Mouse (Mus musculus): ENCODE results near the gene Tom1l2. TPM values are rescaled to one million over a fixed set of nuclear protein-coding genes. Genes with fewer than 3 reads are reported as not detected.

Tom1l2 gene
- polyA plus RNA-seq, 1 experiment from 2014 or later: 71.4 TPM

DNA sequence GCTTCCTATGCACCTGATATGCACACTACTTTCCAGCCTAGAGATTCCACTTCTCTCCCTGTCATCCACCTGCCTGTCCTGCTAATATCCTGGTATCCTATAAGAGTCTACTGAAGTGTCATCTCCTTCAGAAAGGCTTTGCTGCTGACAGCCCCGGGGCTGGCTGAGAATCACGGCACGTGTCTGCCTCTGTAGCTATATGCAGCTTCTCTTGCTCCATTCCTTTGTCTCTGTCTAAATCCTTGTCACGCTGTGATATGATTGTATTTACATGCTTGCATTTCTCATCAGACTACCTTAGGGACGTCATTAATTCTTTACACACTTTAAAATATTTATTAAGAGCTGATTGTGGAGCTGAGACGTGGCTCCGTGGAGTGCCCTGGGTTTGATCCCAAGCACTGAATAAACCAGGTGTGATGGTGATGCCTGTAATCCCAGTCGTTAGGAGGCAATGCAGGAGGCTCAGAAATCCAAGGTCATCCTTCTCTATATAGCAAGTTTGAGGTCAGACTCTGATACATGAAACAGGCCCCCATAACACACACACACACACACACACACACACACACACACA, 75.5 kb downstream of the Tom1l2 start:
- WGBS: 59% methylated on average over 8 of the region's 8 CpGs
- H3K27me3 ChIP-seq: no peaks in the 10 kb centered on the region
- H3K36me3 ChIP-seq: 0 out of 2 replicates have a peak, but pooled peaks cover 2% of the 10 kb centered on the region
- peak overlapping the region; percentile 69 for H3K27ac ChIP-seq (replicated peaks)
- no peak overlapping the region for H3K4me2 ChIP-seq
- peaks cover 48% of the 10 kb centered on the region for H3K4me1 ChIP-seq (replicated peaks)
- H3K4me3 ChIP-seq: no peak overlapping the region
- no peak for ATAC-seq (ENCODE audit: low FRiP score, low read depth)
- no peak overlapping the region for H3K9ac ChIP-seq
- H3K9me3 ChIP-seq: no peaks in the 10 kb centered on the region

DNA sequence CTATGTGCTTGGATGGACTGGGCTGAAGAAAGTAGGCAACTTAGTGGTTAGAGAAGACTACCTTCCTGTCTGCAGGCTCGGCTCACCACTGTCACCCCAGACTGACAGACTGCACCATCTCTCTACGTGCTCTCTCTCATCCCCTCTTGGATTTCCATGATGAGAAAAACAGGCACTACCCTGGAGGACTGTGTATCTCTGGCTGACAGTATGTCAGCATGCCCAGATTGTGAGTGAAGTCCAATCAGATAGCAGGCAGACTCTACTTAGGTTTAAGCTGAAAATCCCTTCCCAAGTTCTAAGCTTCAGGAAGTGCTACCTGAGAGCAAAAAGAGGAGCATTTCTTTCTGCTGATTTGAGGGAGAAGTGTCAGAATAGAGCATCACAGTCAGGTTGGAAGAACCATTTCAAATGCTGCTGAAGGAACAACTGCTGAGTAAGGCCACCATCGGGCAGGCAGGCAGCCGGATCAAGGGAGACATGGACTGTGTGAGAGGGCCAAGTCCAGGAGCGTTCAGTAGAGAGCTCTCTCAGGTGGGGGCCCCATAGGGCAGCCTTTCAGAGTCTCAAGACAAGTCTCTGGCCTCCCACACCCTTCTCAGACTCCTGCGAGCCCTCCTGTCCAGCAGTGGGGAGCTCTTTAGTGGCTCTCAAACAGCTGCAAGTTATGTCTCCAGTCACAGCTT, 76.2 kb downstream of the Tom1l2 start:
- H3K27ac ChIP-seq (replicated peaks): peak overlapping the region; percentile 69
- 75% methylated on average over 6 of the region's 6 CpGs for WGBS
- no peak for ATAC-seq (ENCODE audit: low FRiP score, low read depth)
- H3K9me3 ChIP-seq: no peaks in the 10 kb centered on the region
- H3K36me3 ChIP-seq: 0 out of 2 replicates have a peak, but pooled peaks cover 2% of the 10 kb centered on the region
- H3K4me1 ChIP-seq (replicated peaks): peaks cover 48% of the 10 kb centered on the region
- H3K27me3 ChIP-seq: no peaks in the 10 kb centered on the region
- no peak overlapping the region for H3K4me3 ChIP-seq
- no peak overlapping the region for H3K9ac ChIP-seq
- no peak overlapping the region for H3K4me2 ChIP-seq

GRCm38 (mm10) chr11:60273273-60273805, 79.4 kb downstream of the Tom1l2 start:
- H3K27ac ChIP-seq (replicated peaks): peak overlapping the region; percentile 71
- 47% methylated on average over 5 of the region's 5 CpGs for WGBS
- H3K4me2 ChIP-seq: no peak overlapping the region
- ATAC-seq (ENCODE audit: low FRiP score, low read depth): no peak
- H3K9me3 ChIP-seq: no peaks in the 10 kb centered on the region
- no peak overlapping the region for H3K4me3 ChIP-seq
- H3K36me3 ChIP-seq: 0 out of 2 replicates have a peak, but pooled peaks cover 7% of the 10 kb centered on the region
- no peaks in the 10 kb centered on the region for H3K27me3 ChIP-seq
- H3K9ac ChIP-seq: no peak overlapping the region
- peaks cover 32% of the 10 kb centered on the region for H3K4me1 ChIP-seq (replicated peaks)

GRCm38 (mm10) chr11:60268563-60268962, 84.1 kb downstream of the Tom1l2 start:
- no peak overlapping the region for H3K4me2 ChIP-seq
- H3K4me1 ChIP-seq (replicated peaks): peaks cover 17% of the 10 kb centered on the region
- H3K36me3 ChIP-seq: 0 out of 2 replicates have a peak, but pooled peaks cover 5% of the 10 kb centered on the region
- no peak for ATAC-seq (ENCODE audit: low FRiP score, low read depth)
- no peak overlapping the region for H3K4me3 ChIP-seq
- no peaks in the 10 kb centered on the region for H3K9me3 ChIP-seq
- no peaks in the 10 kb centered on the region for H3K27me3 ChIP-seq
- H3K9ac ChIP-seq: no peak overlapping the region
- WGBS: 36% methylated on average over 3 of the region's 3 CpGs
- H3K27ac ChIP-seq (replicated peaks): no peak overlapping the region

GRCm38 (mm10) chr11:60265271-60265985, 87.3 kb downstream of the Tom1l2 start:
- no peak for ATAC-seq (ENCODE audit: low FRiP score, low read depth)
- H3K4me1 ChIP-seq (replicated peaks): peaks cover 15% of the 10 kb centered on the region
- no peaks in the 10 kb centered on the region for H3K9me3 ChIP-seq
- no peak overlapping the region for H3K4me3 ChIP-seq
- H3K27me3 ChIP-seq: no peaks in the 10 kb centered on the region
- H3K27ac ChIP-seq (replicated peaks): no peak overlapping the region
- H3K36me3 ChIP-seq: 0 out of 2 replicates have a peak, but pooled peaks cover 5% of the 10 kb centered on the region
- H3K9ac ChIP-seq: no peak overlapping the region
- no peak overlapping the region for H3K4me2 ChIP-seq
- 80% methylated on average over 4 of the region's 4 CpGs for WGBS

DNA sequence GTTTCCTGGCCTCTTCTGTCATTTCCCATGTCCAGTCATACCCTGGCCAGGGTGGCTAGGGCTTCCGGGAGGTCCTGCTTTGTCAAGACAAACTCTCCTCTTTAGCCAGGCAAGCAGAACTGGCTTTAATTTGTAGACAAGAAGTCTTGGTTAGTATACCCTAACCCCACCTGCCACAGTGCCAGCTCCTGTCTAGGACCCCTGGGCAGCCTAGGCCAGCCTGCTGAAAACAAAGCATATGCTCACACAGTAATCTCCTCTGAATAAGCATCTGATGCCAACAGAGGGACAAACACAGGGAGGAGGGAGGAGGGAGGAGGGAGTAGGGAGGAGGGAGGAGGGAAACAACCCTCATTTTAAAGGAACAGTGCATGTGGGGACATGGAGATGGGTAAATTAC, 88.1 kb downstream of the Tom1l2 start:
- Histone ChIP-seq H3K4me1 (replicated peaks) (peaks cover 15% of the 10 kb centered on the region), H3K27ac (replicated peaks) (0 out of 2 replicates have a peak overlapping the region, but pooled peaks have one; percentile 21), H3K4me2 (no peak overlapping the region), H3K36me3 (0 out of 2 replicates have a peak, but pooled peaks cover 1% of the 10 kb centered on the region), H3K4me3 (no peak overlapping the region), H3K9ac (no peak overlapping the region), H3K9me3 (no peaks in the 10 kb centered on the region), H3K27me3 (no peaks in the 10 kb centered on the region)
- WGBS: 88% methylated on average over 1 of the region's 1 CpGs
- ATAC-seq (ENCODE audit: low FRiP score, low read depth): peak; percentile 80

GRCm38 (mm10) chr11:60262396-60262795, 90.3 kb downstream of the Tom1l2 start:
- 63% methylated on average over 4 of the region's 4 CpGs for WGBS
- H3K27ac ChIP-seq (replicated peaks): no peak overlapping the region

GRCm38 (mm10) chr11:60260743-60261142, 92.0 kb downstream of the Tom1l2 start:
- WGBS: 90% methylated on average over 3 of the region's 3 CpGs
- Histone ChIP-seq H3K4me2 (no peak overlapping the region), H3K36me3 (peaks cover 11% of the 10 kb centered on the region), H3K27ac (replicated peaks) (no peak overlapping the region), H3K27me3 (no peaks in the 10 kb centered on the region), H3K9me3 (no peaks in the 10 kb centered on the region), H3K4me3 (no peak overlapping the region), H3K9ac (no peak overlapping the region), H3K4me1 (replicated peaks) (peaks cover 37% of the 10 kb centered on the region)
- no peak for ATAC-seq (ENCODE audit: low FRiP score, low read depth)

More at GRCm38 (mm10) chr11:60262396-60262795, 90.3 kb downstream of the Tom1l2 start:
- Histone ChIP-seq H3K4me1 (replicated peaks) (peaks cover 21% of the 10 kb centered on the region), H3K4me3 (no peak overlapping the region), H3K4me2 (no peak overlapping the region), H3K36me3 (peaks cover 10% of the 10 kb centered on the region), H3K9me3 (no peaks in the 10 kb centered on the region), H3K27me3 (no peaks in the 10 kb centered on the region), H3K9ac (no peak overlapping the region)
- ATAC-seq (ENCODE audit: low FRiP score, low read depth): no peak

- peaks cover 34% of the 10 kb centered on the region for H3K4me1 ChIP-seq (replicated peaks)
- no peaks in the 10 kb centered on the region for H3K27me3 ChIP-seq
- H3K36me3 ChIP-seq: peaks cover 11% of the 10 kb centered on the region
- H3K4me3 ChIP-seq: no peak overlapping the region
- no peak for ATAC-seq (ENCODE audit: low FRiP score, low read depth)
- no peak overlapping the region for H3K27ac ChIP-seq (replicated peaks)
- H3K9me3 ChIP-seq: no peaks in the 10 kb centered on the region
- 78% methylated on average over 2 of the region's 2 CpGs for WGBS
- H3K4me2 ChIP-seq: no peak overlapping the region
- no peak overlapping the region for H3K9ac ChIP-seq
Measured at GRCm38 (mm10) chr11:60257696-60258095, 95.0 kb downstream of the Tom1l2 start.

GRCm38 (mm10) chr11:60256713-60257112, 96.0 kb downstream of the Tom1l2 start:
- Histone ChIP-seq H3K36me3 (peaks cover 13% of the 10 kb centered on the region), H3K9ac (no peak overlapping the region), H3K27me3 (no peaks in the 10 kb centered on the region), H3K27ac (replicated peaks) (peak overlapping the region; percentile 50), H3K4me1 (replicated peaks) (peaks cover 28% of the 10 kb centered on the region), H3K4me3 (no peak overlapping the region), H3K9me3 (no peaks in the 10 kb centered on the region), H3K4me2 (no peak overlapping the region)
- 67% methylated on average over 9 of the region's 9 CpGs for WGBS
- ATAC-seq (ENCODE audit: low FRiP score, low read depth): no peak

DNA sequence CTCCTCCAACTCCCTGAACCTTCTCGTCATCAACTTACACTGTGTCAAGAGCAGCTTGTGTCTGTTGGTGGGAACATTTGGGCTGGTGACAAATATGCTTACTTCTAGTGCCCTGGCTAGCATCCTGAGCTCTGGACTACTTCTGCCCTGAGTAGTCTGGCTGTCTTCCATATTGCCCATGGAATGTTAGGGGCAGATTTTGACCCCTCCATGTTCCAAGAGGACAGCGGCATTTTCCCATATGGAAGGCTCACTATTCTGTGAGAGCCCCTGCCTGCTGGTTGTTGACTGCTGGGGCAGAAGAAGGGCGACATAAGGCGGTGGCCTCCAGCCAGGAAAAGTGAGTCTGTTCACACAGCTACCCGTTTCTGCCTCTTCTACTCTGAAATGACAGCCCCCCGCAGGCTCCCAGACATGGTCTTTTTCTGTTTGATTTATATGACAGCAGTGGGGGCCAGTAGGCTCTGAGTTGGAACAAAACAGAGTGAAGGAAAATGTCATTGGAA, 96.5 kb downstream of the Tom1l2 start:
- H3K4me2 ChIP-seq: no peak overlapping the region
- H3K4me3 ChIP-seq: no peak overlapping the region
- H3K4me1 ChIP-seq (replicated peaks): peaks cover 28% of the 10 kb centered on the region
- H3K27me3 ChIP-seq: no peaks in the 10 kb centered on the region
- ATAC-seq (ENCODE audit: low FRiP score, low read depth): peak; percentile 63
- WGBS: 35% methylated on average over 6 of the region's 6 CpGs
- H3K9me3 ChIP-seq: no peaks in the 10 kb centered on the region
- H3K36me3 ChIP-seq: peaks cover 18% of the 10 kb centered on the region
- H3K27ac ChIP-seq (replicated peaks): peak overlapping the region; percentile 50
- H3K9ac ChIP-seq: no peak overlapping the region

DNA sequence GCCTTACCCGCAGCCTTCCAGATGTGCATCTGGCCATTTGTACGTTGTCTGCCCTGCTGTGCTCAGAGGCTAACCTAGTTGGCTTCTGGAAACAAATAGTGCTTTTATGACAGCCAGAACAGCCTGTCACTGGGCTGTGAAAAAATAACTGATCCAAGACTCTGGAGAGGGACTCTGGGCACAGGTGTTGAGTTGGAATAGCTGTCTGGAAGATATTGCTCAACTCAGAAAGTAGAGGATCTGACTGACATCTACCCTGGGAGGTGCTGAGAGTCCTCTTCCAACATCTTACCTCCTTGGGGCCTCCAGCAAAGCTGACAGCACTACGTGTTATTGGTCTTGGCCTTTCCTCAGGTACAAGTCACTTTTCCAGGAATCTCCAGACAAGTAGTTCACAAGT, 97.1 kb downstream of the Tom1l2 start:
- 64% methylated on average over 3 of the region's 3 CpGs for WGBS
- peak overlapping the region; percentile 50 for H3K27ac ChIP-seq (replicated peaks)
- ATAC-seq (ENCODE audit: low FRiP score, low read depth): no peak

More for the DNA sequence above, 97.1 kb downstream of the Tom1l2 start:
- peaks cover 18% of the 10 kb centered on the region for H3K36me3 ChIP-seq
- H3K4me1 ChIP-seq (replicated peaks): peaks cover 28% of the 10 kb centered on the region
- H3K4me3 ChIP-seq: no peak overlapping the region
- no peak overlapping the region for H3K4me2 ChIP-seq
- H3K27me3 ChIP-seq: no peaks in the 10 kb centered on the region
- no peaks in the 10 kb centered on the region for H3K9me3 ChIP-seq
- no peak overlapping the region for H3K9ac ChIP-seq

All from hindbrain, embryonic 15.5 days (tissue).